Mouse (Mus musculus) intestine, embryonic 15.5 days (tissue): ENCODE data around the gene Nbeal2. TPM values are rescaled to one million over a fixed set of nuclear protein-coding genes. Genes with fewer than 3 reads are reported as not detected.

ENCODE experiments used
- ATAC-seq: fragments of 200-750 bp; cut with Nextera tagmentation; 2 replicates; pipeline ENCODE4 v1.8.0; 2017; ENCODE audit warnings: moderate TSS enrichment, moderate library complexity
- H3K27ac ChIP-seq: fragments of 300-500 bp; sonication (generic); 2 replicates; pipeline ENCODE4 v1.5.1; 2015; ENCODE audit warnings: mild to moderate bottlenecking, inconsistent platforms
- H3K27me3 ChIP-seq: fragments of 300-500 bp; sonication (generic); replicated peaks from 2 replicates; pipeline ENCODE4 v1.6.1; 2015; ENCODE audit warnings: inconsistent platforms
- H3K36me3 ChIP-seq: fragments of 300-500 bp; sonication (generic); 2 replicates; pipeline ENCODE4 v1.6.1; 2015; ENCODE audit warnings: inconsistent platforms
- H3K4me1 ChIP-seq: fragments of 300-500 bp; sonication (generic); replicated peaks from 2 replicates; pipeline ENCODE4 v1.6.1; 2015; ENCODE audit warnings: inconsistent platforms
- H3K4me2 ChIP-seq: fragments of 300-500 bp; sonication (generic); replicated peaks from 2 replicates; pipeline ENCODE4 v1.6.1; 2015; ENCODE audit warnings: mild to moderate bottlenecking, inconsistent platforms
- H3K4me3 ChIP-seq: fragments of 300-500 bp; sonication (generic); replicated peaks from 2 replicates; pipeline ENCODE4 v1.5.1; 2015; ENCODE audit warnings: inconsistent platforms
- H3K9ac ChIP-seq: fragments of 300-500 bp; sonication (generic); 2 replicates; pipeline ENCODE4 v1.6.1; 2015; ENCODE audit warnings: inconsistent platforms
- H3K9me3 ChIP-seq: fragments of 300-500 bp; sonication (generic); 2 replicates; pipeline ENCODE4 v1.6.1; 2016; ENCODE audit warnings: inconsistent platforms
- WGBS: fragments of 180-500 bp; shearing (Covaris S2); methylation state at CpG from one replicate; pipeline ENCODE4 v1.1.7; 2015; 5-methylcytosine and 5-hydroxymethylcytosine counted together
- polyA plus RNA-seq: library from polyadenylated mRNA; unstranded; fragments of >200 nt; fragmentation: Nextera tagmentation; extraction: Ambion mirVana; gene quantifications from 2 replicates; pipeline ENCODE4 v1.2.1, GENCODE M21; 2015

Nbeal2 gene
- polyA plus RNA-seq, 1 experiment from 2014 or later = 3.6 TPM

GRCm38 (mm10) chr9:110668601-110669293 is 14.8 kb upstream of the Nbeal2 start:
- Histone ChIP-seq H3K9me3 (no peaks in the 10 kb centered on the region), H3K4me1 (peaks cover 18% of the 10 kb centered on the region), H3K27me3 (no peaks in the 10 kb centered on the region), H3K27ac (peak overlapping the region; percentile 40; the same call in 1 of the 2 replicates), H3K36me3 (no peaks in the 10 kb centered on the region), H3K4me2 (no peak overlapping the region), H3K4me3 (no peak overlapping the region), H3K9ac (no peak overlapping the region)
- 74% methylated on average over 6 of the region's 6 CpGs for WGBS
- peak; percentile 50 for ATAC-seq

- Histone ChIP-seq H3K9ac (no peak overlapping the region), H3K9me3 (no peaks in the 10 kb centered on the region)
- WGBS = 51% methylated on average over 4 of the region's 4 CpGs
Measured at GRCm38 (mm10) chr9:110667219-110667836, 13.4 kb upstream of the Nbeal2 start.

GRCm38 (mm10) chr9:110666374-110666773 is 12.4 kb upstream of the Nbeal2 start:
- ATAC-seq = no peak
- Histone ChIP-seq H3K9ac (no peak overlapping the region), H3K36me3 (no peaks in the 10 kb centered on the region), H3K9me3 (no peaks in the 10 kb centered on the region), H3K27ac (no peak overlapping the region), H3K4me1 (peaks cover 20% of the 10 kb centered on the region), H3K4me3 (no peak overlapping the region), H3K4me2 (no peak overlapping the region), H3K27me3 (no peaks in the 10 kb centered on the region)
- WGBS = 51% methylated on average over 8 of the region's 8 CpGs

More at GRCm38 (mm10) chr9:110667219-110667836, 13.4 kb upstream of the Nbeal2 start:
- ATAC-seq = no peak
- Histone ChIP-seq H3K36me3 (no peaks in the 10 kb centered on the region), H3K27ac (no peak overlapping the region), H3K4me3 (no peak overlapping the region), H3K4me2 (no peak overlapping the region), H3K27me3 (no peaks in the 10 kb centered on the region), H3K4me1 (peaks cover 15% of the 10 kb centered on the region)

GRCm38 (mm10) chr9:110665912-110666311 is 12.0 kb upstream of the Nbeal2 start:
- no peaks in the 10 kb centered on the region for H3K36me3 ChIP-seq
- no peaks in the 10 kb centered on the region for H3K9me3 ChIP-seq
- WGBS = 13% methylated on average over 4 of the region's 4 CpGs
- H3K27ac ChIP-seq = peak overlapping the region; percentile 49; the same call in 1 of the 2 replicates
- no peak overlapping the region for H3K4me3 ChIP-seq
- peak; percentile 77 for ATAC-seq
- no peaks in the 10 kb centered on the region for H3K27me3 ChIP-seq
- H3K9ac ChIP-seq = no peak overlapping the region
- H3K4me2 ChIP-seq = peak overlapping the region; percentile 5; the same call in 1 of the 2 replicates
- H3K4me1 ChIP-seq = peaks cover 20% of the 10 kb centered on the region

GRCm38 (mm10) chr9:110662844-110663243 is 8.9 kb upstream of the Nbeal2 start:
- 79% methylated on average over 1 of the region's 1 CpGs for WGBS
- H3K36me3 ChIP-seq = no peaks in the 10 kb centered on the region
- no peak for ATAC-seq
- no peaks in the 10 kb centered on the region for H3K9me3 ChIP-seq
- H3K4me2 ChIP-seq = no peak overlapping the region
- peaks cover 16% of the 10 kb centered on the region for H3K4me1 ChIP-seq
- no peaks in the 10 kb centered on the region for H3K27me3 ChIP-seq
- H3K4me3 ChIP-seq = no peak overlapping the region
- no peak overlapping the region for H3K27ac ChIP-seq
- H3K9ac ChIP-seq = no peak overlapping the region

- Histone ChIP-seq H3K4me3 (no peak overlapping the region), H3K27me3 (no peaks in the 10 kb centered on the region), H3K4me2 (no peak overlapping the region), H3K36me3 (no peaks in the 10 kb centered on the region), H3K9ac (no peak overlapping the region), H3K27ac (peak overlapping the region; percentile 42), H3K4me1 (peaks cover 10% of the 10 kb centered on the region; the same call in 1 of the 2 replicates), H3K9me3 (no peaks in the 10 kb centered on the region)
- ATAC-seq = 0 out of 2 replicates have a peak, but pooled peaks have one; percentile 8
- WGBS = 61% methylated on average over 7 of the region's 7 CpGs
Measured at GRCm38 (mm10) chr9:110660856-110661612, 7.1 kb upstream of the Nbeal2 start.

- Histone ChIP-seq H3K9me3 (no peaks in the 10 kb centered on the region), H3K9ac (no peak overlapping the region), H3K4me1 (peaks cover 13% of the 10 kb centered on the region), H3K4me2 (no peak overlapping the region), H3K27ac (no peak overlapping the region), H3K36me3 (no peaks in the 10 kb centered on the region), H3K27me3 (no peaks in the 10 kb centered on the region), H3K4me3 (no peak overlapping the region)
- ATAC-seq = no peak
- WGBS = 78% methylated on average over 2 of the region's 2 CpGs
Measured at GRCm38 (mm10) chr9:110660208-110660607, 6.2 kb upstream of the Nbeal2 start.

GRCm38 (mm10) chr9:110659521-110659920 is 5.6 kb upstream of the Nbeal2 start:
- no peak for ATAC-seq
- Histone ChIP-seq H3K9me3 (no peaks in the 10 kb centered on the region), H3K27ac (no peak overlapping the region), H3K4me3 (no peak overlapping the region), H3K27me3 (no peaks in the 10 kb centered on the region), H3K36me3 (no peaks in the 10 kb centered on the region), H3K4me2 (no peak overlapping the region), H3K9ac (no peak overlapping the region), H3K4me1 (peaks cover 20% of the 10 kb centered on the region)
- 87% methylated on average over 12 of the region's 12 CpGs for WGBS

- 69% methylated on average over 13 of the region's 13 CpGs for WGBS
- no peak for ATAC-seq
- peaks cover 10% of the 10 kb centered on the region for H3K27me3 ChIP-seq
- H3K4me2 ChIP-seq = peak overlapping the region; percentile 73
- H3K4me3 ChIP-seq = peak overlapping the region; percentile 75
- H3K27ac ChIP-seq = no peak overlapping the region
- no peaks in the 10 kb centered on the region for H3K36me3 ChIP-seq
- H3K4me1 ChIP-seq = peaks cover 25% of the 10 kb centered on the region
- H3K9me3 ChIP-seq = no peaks in the 10 kb centered on the region
- H3K9ac ChIP-seq = no peak overlapping the region
Measured at GRCm38 (mm10) chr9:110657474-110658078, 3.6 kb upstream of the Nbeal2 start.

- Histone ChIP-seq H3K9ac (peak within 1 kb of the TSS; percentile 74), H3K4me1 (peaks cover 21% of the 10 kb centered on the region), H3K36me3 (no peaks in the 10 kb centered on the region), H3K27ac (peak within 1 kb of the TSS; percentile 91), H3K4me2 (peak within 1 kb of the TSS; percentile 73), H3K4me3 (peak within 1 kb of the TSS; percentile 75), H3K27me3 (peaks cover 20% of the 10 kb centered on the region), H3K9me3 (no peaks in the 10 kb centered on the region)
- under 1% methylated on average over 52 of the region's 52 CpGs for WGBS
- peak; percentile 88 for ATAC-seq
Measured at GRCm38 (mm10) chr9:110656249-110657221, 2.6 kb upstream of the Nbeal2 start, which contains the start of gene Ccdc12. Ccdc12 (plus strand) TSS chr9:110656503.

GRCm38 (mm10) chr9:110655651-110656007 is 1.7 kb upstream of the Nbeal2 start:
- peak overlapping the region; percentile 75 for H3K4me3 ChIP-seq
- ATAC-seq = no peak
- peaks cover 21% of the 10 kb centered on the region for H3K4me1 ChIP-seq
- H3K27me3 ChIP-seq = peaks cover 20% of the 10 kb centered on the region
- peak overlapping the region; percentile 73 for H3K4me2 ChIP-seq
- H3K9ac ChIP-seq = no peak overlapping the region; the same call in none of the 2 replicates
- WGBS = 79% methylated on average over 10 of the region's 10 CpGs
- peak overlapping the region; percentile 79 for H3K27ac ChIP-seq
- H3K36me3 ChIP-seq = no peaks in the 10 kb centered on the region
- H3K9me3 ChIP-seq = no peaks in the 10 kb centered on the region
